Mouse (Mus musculus) cerebellum, adult 9-10 months (tissue): ENCODE data around the gene Socs4.
A peak's percentile ranks its signal among the peaks of the same experiment; 100 is the strongest.
"Not testable (repeated sequence)": the region's sequence is repeated elsewhere in the genome, so short reads cannot be mapped to it uniquely, and the experiment has no call there.

Experiments used
- DNase-seq: peaks from one replicate; pipeline ENCODE4 v3.0.0; 2022

The Socs4 gene

DNA sequence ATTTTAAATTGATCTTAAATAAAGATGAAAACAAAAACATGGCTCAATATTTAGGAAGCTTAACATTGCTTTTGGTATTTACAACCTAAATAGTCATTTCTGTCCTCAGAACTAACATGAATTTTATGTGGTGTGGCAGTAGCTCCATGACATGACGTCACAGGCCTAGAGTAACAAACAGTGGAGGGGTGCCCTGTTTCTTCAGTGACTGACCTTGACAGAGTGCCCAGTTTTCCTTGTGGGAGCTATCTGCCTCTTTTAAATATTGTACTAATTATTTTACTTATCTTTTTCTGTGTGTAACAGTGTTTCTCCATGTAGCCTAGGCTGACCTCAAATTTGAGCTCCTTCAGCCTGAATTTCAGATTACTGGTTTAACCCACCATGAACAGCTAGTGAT is 15.0 kb downstream of the Socs4 start:
- DNase-seq, result no peak

DNA sequence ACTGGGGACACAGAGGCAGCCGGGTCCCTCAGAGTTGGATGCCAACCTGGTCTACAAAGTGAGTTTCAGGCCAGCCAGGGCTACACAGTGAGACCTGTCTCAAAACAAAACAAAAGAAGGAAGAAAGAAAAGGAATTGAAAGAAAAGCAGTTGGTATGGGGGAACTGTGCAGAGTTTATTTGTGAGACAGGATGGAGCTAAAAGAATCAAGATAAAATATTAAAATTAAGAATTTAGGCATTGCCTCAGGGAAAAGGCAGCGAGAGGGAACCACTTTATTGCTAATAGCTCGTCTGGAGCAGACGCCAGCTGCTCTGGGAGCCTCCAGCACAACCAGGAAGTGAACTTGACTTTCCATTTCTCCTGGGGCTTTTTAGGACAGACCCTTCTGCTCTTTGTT is 17.4 kb downstream of the Socs4 start:
- no peak for DNase-seq

DNA sequence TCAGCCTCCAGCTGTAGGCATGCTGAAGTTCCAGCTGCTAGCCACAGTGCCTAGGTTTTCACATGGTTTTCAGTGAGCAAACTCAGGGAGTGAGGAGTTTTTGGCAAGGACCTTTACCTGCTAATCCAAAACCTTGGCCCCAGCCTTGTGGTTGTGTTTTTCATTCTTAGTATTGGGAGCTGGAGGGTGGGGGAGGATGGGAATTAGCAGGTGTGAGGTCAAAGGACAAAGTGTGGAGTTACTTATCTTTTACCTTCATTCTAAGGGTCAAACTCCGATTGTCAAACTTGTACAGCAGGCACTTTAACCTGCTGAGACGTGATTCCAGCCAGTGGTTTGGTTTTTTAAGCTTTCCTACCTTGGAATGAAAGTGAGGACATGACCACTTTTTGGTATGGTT is 19.5 kb downstream of the Socs4 start:
- no peak for DNase-seq

DNA sequence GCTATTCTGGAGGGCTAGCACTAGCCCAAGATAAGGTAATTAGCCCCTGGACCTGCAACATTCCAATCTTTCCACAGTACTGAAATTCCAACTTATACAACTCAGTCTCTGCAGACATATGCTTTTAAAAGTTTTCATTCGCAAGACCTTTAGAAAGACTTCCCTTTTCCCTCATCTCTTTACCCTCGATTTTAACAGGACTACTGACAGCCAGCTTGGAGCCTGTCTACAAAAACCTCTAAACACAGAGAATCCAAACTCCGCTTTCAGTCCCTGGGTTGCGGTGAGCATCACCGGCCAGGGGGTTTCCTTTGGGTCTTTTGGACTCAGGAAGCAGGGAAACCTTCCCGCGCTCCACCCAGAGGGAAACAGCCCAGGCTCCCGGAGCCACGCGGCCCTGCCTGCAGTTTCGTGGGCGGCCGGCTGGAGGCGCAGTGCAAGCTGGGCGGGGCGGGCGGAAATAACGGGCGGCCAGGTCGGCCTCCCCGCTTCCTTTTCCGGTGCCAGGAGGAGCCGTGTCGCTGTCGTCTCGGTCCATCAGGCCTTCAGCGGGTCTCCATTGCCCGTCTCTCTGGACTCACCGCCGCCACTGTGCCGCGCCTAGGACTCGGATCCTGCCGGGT is 21.2 kb downstream of the Socs4 start, which contains the start of gene Mapk1ip1l:
Mapk1ip1l (plus strand) TSS at position 482 of the 623 bp plus-strand sequence.
- DNase-seq, result peak; percentile 90

DNA sequence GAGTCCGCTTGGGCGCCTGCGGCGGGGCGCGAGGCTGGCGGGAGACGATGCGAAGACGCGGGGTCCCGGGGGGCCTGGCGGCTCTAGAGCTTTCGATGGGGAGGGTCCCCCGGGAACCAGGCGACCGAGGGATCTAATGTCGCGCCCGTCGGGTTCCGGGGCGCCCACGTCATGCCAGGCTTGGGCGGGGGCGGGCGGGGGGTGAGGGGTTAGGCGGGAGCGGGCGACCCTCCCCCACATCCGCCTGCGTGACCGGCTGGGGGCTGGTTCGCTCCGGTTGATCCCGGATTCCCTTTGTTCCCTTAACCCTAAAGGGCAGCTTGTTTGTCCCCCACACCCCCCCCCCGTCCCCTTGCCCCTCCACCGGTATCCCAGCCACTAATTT is 21.7 kb downstream of the Socs4 start:
- DNase-seq, result no peak

DNA sequence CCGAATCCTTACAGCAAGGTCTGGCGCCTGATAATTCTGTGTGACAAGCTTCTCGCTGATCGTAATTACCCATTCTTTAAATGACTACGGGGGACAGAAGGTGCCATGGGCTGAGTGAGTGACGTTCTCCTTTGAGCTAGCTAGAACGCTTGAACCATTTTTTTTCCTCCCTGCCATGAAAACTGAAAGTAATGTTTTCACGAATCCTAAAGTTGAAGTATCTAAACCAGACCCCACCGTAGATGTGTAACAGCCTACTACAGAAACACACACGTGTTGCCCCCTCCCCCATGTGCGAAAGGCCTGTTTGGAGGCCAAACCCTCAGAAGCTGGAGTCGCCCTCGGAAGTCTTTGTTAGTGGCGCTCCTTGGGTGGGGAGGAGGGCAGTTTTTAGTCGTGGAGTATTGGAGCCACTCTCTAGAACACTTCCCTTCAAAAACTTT is 22.1 kb downstream of the Socs4 start:
- DNase-seq, result no peak

DNA sequence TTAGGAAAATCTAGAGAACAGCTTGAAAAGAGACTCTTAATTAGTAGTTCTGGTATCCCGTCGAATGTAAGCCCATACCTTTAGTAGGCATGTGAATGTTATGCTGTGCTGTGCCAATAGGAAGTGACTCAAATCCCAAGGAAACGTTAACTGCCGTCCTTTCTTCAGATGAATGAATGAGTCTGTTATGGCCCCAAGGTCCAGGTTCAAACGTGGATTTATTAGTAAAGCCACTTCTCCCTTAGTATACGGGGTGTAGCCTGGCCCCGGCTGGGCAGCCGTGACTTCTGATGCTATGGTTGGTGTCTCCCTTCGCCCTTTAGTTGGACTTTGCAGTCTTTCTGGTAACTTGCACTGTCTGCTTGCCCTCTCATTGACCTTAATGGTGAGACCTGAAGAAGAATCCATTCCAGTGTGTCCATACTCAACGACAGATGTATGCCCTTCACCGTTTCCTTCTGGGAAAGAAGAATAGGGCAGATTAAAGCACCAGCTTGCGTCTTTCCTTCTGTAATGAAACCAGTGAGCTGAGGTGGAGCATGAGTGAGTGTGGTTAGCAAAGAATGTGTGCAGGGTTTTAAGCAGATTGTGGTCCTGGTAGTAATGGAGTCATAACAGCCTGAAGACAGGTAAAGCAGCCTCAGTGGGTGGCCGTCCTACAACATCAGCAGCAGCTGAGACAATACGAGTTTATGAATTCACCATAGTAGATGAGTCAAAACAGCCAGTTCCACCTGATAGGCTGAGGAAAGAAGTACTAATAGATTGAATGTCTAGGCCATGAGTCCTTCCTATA is 26.4 kb downstream of the Socs4 start:
- DNase-seq, result no peak

DNA sequence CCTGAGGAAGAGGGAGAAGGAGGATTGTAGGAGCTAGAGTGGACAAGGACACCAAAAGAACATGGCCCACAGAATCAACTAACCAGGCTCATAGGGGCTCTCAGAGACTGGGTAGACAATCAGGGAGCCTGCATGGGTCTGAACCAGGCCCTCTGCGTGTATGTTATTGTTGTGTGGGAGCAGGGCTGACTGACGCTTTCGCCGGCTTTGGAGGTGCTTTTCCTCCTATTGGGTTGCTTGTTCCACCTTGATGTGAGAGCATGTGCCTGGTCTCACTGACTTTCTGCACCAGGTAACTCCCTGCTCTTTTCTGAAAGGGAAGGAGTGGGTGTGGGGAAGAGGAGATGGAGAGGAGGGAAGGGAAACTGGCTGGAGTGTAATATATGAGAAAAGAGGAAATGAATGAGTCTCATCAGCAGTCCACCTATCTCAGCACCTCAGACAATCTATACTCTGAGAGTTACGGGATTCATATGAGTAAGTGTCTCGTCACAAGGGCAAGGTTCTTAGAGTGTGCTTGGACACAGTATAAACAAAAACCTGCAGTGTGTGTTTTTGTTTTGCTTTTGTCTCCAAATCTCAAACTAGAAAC is 28.2 kb downstream of the Socs4 start:
- no peak for DNase-seq

DNA sequence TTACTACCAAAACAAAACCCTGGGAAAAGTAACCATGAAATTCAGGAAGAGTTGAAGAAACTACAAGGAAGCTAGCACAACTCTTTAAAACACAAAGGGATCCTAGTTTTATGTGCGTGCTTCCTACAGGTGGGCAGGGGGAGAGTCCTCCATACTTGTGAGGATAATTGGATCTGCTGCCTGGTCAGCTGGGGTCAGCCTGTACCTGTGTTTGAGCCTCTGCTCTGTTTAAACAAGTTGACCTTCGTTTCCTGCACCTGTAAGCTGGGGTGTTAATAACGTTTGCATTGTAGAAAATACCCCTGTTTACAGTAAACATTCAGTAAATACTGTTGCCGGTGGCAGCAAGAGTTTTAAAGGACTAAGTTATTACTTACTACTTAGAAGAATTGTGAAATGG is 29.2 kb downstream of the Socs4 start:
- no peak for DNase-seq

DNA sequence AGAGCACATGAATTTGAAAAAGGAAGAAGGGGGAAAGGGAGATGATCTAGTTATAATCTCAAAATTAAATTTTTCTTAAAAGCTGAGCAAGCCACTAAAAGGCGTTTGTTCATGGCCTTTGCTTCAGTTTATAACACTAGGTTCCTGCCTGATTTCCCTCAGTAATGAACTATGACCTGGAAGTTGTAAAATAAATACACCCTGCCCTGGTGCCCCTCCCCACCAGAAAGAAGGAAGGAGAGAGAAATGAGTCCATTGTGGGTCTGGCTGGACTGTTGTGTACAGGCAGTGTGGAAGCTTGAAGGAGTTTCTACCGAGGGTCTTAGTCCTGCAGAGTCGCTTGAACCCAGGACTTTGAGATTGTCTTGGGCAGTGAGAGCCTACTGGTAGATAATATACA is 30.9 kb downstream of the Socs4 start:
- no peak for DNase-seq

DNA sequence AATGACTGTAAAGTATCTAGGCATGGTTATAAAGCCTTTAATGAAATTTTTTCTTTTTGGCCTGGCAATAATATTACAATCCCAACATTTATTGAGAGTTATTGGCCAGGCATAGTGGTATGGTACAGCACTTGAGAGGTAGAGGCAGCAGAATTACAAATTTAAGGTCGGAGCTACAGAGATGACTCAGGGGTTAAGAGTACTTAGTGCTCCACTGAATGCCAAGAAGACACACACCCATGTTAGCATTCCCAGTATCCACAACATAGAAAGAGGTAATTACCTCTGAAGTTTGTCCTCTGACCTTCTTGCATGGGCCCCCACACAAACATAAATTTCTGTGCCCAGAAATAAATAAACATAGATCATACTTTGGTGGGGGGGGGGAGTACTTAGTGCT is 32.3 kb downstream of the Socs4 start:
- no peak for DNase-seq

DNA sequence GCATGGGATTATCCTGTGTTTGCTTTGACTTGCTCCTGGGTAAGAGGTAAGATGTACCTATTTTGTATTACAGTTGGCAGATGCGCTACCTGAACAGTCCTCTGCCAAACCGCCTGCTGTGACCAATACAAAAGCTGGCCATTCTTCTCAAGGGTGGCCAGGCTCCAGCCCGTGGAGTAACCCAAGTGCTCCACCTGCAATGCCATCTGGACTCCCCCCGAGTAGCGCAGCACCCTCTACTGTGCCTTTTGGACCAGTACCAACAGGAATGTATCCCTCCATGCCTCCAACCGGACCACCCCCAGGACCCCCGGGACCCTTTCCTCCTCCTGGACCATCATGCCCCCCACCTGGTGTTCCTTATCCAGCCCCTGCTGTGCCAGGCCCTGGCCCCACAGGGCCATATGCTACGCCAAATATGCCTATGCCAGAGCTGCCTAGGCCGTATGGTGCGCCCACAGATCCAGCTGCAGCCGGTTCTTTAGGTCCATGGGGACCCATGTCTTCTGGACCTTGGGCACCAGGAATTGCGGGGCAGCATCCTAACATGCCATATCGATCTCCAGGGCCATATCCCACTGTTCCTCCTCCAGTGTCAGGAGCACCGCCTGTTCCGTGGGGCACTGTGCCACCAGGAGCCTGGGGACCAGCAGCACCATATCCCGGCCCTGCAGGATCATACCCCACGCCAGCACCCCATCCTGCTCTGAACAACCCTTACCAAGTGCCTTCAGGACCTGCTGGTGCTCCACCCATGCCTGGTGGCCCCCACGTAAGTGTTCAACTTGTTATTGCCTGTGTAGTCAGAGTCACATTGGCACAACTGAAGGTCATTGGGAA is 33.8 kb downstream of the Socs4 start:
- DNase-seq, result peak; percentile 95

DNA sequence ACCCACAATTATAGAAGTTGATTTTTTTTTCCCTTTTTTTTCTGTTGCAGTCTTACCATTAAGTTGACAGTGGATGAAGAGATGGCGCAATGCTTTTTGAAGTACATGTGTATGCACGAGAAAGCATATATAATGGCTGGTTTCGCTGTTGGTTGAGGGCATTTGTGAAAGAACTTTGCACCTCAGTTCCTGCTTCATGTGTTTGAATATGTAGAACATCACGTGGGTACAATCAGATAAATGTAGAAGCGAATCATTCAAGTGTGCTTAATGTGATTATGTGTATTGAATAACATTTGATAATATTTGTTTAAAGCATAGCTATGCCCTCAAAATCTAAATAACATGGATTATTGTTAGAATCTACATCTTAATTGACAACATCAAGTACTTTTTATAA is 42.6 kb downstream of the Socs4 start:
- DNase-seq, result no peak

DNA sequence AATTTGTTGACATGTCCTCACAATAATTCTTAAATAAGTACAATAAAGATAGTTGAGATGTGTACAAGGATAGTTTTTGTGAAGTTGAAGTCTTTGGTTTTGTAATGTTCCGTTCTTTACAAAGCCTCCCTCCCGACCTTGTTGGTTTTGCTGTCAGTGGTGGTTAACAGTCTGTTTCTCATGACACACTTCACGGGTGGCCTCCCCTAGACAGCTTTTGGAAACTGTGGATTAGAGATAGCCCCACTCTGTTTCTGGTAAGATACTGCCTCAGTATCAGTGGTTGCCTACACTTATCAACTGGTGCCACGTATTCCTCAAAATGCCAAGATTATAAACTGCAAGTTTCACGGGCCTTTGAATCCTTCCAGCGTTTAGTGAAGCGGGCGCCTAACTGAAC is 44.9 kb downstream of the Socs4 start:
- not testable (repeated sequence) for DNase-seq

DNA sequence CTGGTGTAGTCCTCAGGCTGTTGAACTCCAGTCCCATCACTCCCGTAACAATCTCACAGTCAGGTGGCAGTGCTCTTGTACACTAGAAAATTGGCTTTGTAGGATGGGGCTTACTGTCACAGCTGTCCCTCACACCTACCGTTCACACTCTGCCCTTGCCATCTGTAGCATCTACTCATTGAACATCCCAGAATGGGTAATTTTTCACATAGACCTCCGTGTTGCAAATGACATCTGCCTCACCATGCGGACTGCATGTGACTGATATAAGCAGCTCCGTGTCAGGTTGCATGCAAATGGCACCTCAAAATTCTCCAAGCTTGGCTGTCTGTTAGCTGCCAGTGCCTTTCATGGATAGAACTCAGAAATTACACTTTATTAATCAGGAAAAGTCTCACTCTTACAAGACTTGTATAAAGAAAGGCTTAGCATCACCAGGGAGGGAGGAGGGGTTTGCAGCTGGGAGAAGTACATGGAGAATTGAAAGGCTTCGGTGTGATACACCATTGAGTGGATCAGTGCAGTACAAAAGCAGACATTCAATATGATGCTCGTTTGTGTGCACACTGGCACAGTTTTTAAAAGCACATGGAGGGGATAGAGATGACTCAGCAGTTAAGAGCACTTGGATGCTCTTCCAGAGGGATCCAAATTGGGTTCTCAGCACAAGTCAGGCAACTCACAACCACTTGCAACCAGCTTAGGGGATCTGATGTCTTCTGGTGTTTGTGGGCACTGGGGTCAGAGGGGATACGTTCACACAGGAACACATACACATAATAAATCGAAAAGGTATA is 49.4 kb downstream of the Socs4 start:
- DNase-seq, result no peak

DNA sequence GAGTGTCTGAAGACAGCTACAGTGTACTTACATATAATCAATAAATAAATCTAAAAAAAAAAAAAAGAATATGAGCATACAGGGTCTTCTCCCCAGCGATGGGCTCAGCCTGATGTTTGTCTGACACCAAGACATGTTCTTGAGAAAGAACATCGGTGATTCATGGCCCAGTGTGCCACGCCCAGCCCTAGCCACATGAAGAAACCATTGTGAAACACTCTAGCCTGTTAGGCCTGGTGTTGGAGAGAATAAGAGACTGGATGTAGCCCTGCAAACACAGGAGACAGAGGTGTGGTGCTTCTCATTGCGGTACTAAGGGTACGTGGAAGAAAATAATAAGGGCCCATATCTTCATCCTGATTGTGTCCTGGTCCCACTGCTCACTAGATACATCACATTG is 50.6 kb downstream of the Socs4 start:
- DNase-seq, result no peak

DNA sequence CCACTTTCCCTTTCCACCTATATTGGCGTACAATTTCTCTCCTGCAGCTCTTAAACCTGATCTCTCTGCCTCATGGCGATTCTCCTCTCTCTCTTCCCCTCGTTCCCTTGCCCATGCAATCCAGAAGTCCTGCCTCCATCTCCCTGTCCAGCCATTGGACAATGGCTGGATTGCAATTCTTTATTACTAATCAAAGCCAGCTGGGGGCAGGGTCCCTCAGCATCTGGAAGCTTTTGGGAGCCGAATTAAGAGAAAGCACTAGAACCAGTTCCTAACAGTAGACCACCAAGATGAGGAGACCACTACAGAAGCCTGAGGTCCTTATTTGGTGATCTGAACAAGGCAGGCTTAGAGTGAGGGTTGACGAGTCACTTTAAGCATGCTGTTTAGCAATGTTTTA is 55.2 kb downstream of the Socs4 start:
- DNase-seq, result no peak

DNA sequence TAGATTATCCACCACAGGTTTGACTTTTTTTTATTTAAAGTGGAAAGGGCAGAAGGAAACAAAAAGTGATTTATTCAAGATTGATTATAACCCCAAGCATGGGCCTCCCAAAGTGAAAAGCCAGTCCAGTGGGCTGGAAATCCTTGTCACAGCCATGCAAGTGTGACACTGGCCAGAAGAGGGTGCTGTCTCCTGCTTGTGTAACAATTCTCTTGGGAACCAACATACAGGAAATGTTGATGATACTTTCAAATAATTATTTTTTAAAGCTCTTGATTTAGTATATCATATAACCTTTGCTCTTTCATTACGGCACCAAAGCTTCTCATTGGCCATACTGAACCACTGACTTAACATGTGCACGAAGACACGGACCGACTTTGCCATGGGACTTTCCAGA is 58.1 kb downstream of the Socs4 start:
- no peak for DNase-seq

DNA sequence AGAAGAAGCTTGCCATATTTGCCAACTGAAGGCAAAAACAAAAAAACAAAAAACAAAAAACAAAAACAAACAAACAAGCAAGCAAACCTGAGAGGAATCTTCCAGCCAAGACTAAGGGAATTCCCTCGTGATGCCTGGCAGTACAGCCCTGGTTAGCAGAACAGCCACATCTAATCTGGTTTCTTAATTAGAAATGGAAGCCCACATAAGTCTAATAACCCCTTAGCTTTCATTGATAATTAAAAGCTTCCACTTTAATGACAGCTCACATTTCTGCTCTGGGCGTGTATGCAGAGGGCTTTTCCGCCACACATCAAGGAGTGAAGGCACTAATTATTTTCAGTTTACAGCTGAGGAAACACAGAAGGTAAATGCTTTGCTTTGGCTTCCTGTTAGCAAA is 58.6 kb downstream of the Socs4 start:
- DNase-seq, result no peak

DNA sequence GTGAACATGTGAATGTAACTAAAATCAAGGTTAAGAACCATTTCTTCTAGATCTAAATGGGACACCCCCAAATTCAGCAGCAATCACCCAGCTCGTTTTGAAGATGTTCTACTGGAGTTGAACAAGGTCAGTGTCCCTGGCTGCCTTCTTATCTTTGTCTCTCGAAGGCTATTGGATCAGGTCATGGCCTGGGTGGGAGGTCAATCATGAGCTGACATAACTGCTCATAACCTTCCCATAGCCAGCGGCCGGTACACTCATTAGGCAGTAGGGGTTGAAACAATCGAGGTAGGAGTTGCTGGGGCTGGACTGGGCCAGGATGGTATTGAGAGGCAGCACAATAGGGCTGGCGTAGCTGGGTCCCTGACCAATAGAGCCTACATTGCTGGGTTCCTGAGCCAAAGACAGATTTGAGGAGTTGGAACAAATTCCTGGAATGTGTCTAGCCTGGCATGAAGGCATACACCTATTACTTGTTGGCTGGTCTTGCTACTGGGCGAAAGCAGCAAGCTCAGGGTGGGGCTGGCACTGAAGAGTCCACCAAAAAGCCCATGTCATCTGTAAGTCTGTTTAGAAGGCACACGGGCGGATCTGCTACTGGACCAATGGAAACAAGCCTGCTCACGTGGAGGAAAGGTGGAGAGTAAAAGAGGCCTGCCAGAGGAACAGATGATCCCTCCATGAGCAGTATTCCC is 63.6 kb downstream of the Socs4 start:
- DNase-seq, result no peak

DNA sequence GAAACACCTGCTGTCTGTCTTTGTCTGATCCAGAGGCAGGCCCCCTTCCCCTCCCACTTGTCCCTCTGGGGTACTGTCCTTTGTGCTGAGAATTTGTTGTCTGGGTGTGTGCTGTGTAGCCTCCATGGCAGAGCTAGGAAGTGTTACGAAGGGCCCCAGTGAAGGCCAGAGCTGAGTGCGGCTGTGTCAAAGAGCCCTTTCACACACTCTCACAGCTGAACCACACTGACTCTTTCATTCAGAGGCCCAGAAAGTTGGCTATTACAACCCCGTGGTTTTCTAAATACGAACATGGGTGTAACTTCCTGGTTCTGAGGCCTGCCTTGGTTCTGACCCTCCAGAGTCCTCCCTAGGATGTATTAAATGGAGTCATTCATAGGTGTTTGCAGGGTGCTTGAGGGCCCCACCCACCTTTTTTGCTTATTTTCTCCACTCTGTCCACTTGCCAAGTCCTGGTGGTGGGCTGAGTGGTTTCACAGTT is 65.1 kb downstream of the Socs4 start:
- DNase-seq, result no peak
